Mouse (Mus musculus): ENCODE results near the gene Ppif. TPM values are rescaled to one million over a fixed set of nuclear protein-coding genes. Genes with fewer than 3 reads are reported as not detected.

Ppif gene
- total and polyA plus RNA-seq, 2 experiments from 2014 or later, result 35.0 to 39.7 TPM

DNA sequence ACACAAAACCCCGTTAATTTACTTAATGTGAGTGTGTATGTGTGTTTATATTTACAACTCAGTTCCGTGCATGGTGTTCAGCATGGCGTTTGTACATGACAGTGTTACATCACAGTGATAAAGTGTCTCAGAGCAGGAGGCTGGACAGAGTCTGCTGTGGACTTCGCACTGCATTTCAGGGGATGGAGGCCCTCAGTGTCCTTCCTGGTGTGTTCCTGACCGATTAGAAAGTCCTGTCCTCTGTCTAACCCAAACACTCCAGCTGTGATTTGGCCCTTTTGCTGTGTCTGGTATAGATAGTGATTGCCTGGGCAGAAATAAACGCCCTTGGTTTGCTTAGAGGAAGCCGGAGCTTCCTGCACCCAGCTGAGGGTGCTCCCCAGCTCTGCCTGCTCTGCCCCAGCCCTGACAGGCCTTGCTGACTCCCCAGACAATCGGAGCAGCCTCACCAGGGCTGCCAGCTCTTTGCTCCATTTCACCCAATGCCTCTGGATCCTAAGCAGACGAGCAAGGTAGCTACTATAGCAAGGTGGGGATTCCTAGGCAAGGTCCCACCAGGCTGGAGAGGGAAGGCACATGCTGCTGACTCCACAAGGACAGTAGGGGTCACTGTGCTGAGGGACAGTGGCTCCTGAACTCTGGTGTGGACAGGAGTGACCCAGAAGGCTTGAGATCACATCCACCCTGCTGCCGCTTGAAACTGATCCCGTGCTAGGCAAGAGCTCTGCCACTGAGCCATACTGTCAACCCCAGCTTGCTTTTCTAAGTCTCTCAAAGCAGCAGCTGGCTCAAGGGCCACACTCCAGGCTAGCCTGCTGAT, 51.6 kb downstream of the Ppif start:
- no peaks in the 10 kb centered on the region for H3K9me3 ChIP-seq (ENCODE audit: low read length)
- no peak overlapping the region for H3K27ac ChIP-seq (ENCODE audit: low read depth, low read length)
- no peak for TF ChIP-seq CTCF (IDR thresholded peaks at IDR 0.05; ENCODE audit: low read depth)
- H3K27me3 ChIP-seq (ENCODE audit: insufficient read depth, low read length), result no peaks in the 10 kb centered on the region
- DNase-seq (no peak), ATAC-seq (no peak)
- no peaks in the 10 kb centered on the region for H3K4me1 ChIP-seq (ENCODE audit: insufficient read depth)
- H3K9ac ChIP-seq, result no peak overlapping the region
- WGBS, result 69% methylated on average over 11 of the region's 11 CpGs
- H3K36me3 ChIP-seq (ENCODE audit: insufficient read depth), result no peaks in the 10 kb centered on the region
- H3K4me2 ChIP-seq (ENCODE audit: low read depth), result no peak overlapping the region
- H3K4me3 ChIP-seq (ENCODE audit: low read depth, low read length), result no peak overlapping the region

- Histone ChIP-seq H3K27me3 (ENCODE audit: insufficient read depth, low read length) (no peaks in the 10 kb centered on the region), H3K4me3 (ENCODE audit: low read depth, low read length) (no peak overlapping the region), H3K4me2 (ENCODE audit: low read depth) (no peak overlapping the region), H3K4me1 (ENCODE audit: insufficient read depth) (no peaks in the 10 kb centered on the region), H3K27ac (ENCODE audit: low read depth, low read length) (no peak overlapping the region), H3K36me3 (ENCODE audit: insufficient read depth) (no peaks in the 10 kb centered on the region), H3K9ac (no peak overlapping the region), H3K9me3 (ENCODE audit: low read length) (no peaks in the 10 kb centered on the region)
- DNase-seq, result no peak
- no peak for TF ChIP-seq CTCF (IDR thresholded peaks at IDR 0.05; ENCODE audit: low read depth)
- ATAC-seq, result no peak
- 93% methylated on average over 6 of the region's 6 CpGs for WGBS
Observed at GRCm38 (mm10) chr14:25746371-25746770, 52.4 kb downstream of the Ppif start.

DNA sequence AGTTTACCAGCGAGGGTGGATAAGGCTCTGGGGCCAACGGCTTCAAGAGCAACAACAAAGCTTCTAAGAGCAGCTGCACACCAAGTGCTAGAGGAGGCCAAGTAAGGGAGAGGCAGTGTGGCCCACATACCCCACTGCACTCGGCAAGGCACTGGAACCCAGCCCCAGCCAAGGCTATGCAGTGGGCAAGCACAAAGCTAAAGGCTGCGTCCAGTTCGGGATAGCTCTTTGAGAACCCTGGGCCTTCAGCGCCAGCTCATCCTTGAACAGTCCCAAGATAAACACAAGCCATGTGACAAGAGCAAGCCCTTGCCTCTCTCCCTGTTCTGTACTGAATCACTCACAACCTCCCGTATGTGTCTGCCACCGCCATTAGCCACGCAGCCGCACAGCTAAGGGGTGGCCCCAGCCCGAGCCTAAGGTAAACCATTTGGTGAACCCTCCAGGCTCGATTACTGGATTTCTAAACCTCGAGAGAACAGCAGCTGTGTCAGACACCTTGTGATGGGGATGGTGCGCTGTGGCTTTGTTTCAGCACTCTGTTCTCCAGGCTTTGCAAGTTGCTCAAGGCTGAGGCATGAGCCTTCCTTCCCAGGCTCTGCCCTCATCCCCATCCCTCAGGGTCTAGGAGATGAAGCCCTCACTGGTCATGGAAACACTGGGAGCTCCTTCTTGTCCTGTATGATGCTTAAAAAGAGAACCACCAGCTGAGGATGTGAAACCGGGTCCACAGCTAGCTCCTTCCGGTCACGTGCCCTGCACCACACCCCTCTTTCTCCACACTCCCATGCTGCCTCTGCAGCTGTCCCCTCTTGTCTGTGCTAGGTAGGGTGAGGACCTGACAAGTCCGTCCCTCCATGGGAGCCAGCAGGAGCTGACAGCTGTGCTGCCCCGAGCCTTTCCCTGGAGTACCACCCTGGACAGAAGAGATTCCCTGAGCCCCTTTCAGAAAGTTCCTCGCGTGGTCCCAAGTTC, 53.3 kb downstream of the Ppif start:
- WGBS, result 86% methylated on average over 21 of the region's 21 CpGs
- Histone ChIP-seq H3K9ac (no peak overlapping the region), H3K27me3 (ENCODE audit: insufficient read depth, low read length) (no peaks in the 10 kb centered on the region), H3K9me3 (ENCODE audit: low read length) (no peaks in the 10 kb centered on the region), H3K36me3 (ENCODE audit: insufficient read depth) (no peaks in the 10 kb centered on the region), H3K4me3 (ENCODE audit: low read depth, low read length) (no peak overlapping the region), H3K4me1 (ENCODE audit: insufficient read depth) (no peaks in the 10 kb centered on the region), H3K4me2 (ENCODE audit: low read depth) (no peak overlapping the region), H3K27ac (ENCODE audit: low read depth, low read length) (no peak overlapping the region)
- ATAC-seq (no peak), DNase-seq (no peak)
- TF ChIP-seq CTCF (IDR thresholded peaks at IDR 0.05; ENCODE audit: low read depth), result no peak

DNA sequence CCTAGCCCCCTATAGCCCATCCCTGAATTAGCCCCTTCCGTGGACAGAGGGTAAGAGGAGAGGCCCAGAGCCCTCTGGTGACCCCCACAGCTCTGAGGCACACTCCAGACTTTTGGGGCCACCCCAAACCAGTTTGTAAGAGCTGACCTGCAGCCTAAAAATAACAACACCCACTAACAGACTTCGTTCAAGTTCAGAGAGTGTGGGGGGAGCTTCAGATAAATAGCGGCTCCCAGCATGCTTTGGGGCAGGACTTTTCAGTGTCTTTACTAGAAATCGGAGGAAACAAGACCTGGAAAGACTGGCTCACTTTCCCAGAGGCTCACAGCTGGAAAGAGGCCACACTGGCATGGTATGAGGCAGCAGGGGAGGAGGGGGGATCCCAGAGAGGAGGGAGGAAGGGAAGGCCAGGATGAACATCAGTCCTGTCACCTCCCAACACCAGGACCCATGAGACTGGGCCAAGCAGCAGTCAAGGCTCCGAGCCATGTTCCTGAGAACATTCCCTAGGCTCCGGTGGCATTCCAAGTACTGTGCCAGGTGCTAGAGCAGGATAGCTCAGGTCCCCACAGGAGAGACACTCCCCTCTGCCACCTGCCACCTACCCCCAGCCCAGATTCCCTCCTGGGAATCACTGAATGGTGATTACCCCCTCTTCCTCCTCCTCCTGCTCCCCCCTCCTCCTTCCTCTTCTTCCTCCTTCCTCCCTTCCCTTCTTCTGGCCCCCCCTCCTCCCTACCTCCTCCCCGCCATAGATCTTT, 54.2 kb downstream of the Ppif start:
- no peak for TF ChIP-seq CTCF (IDR thresholded peaks at IDR 0.05; ENCODE audit: low read depth)
- DNase-seq (no peak), ATAC-seq (no peak)
- H3K4me1 ChIP-seq (ENCODE audit: insufficient read depth), result no peaks in the 10 kb centered on the region
- H3K36me3 ChIP-seq (ENCODE audit: insufficient read depth), result no peaks in the 10 kb centered on the region
- H3K9ac ChIP-seq, result no peak overlapping the region
- H3K27me3 ChIP-seq (ENCODE audit: insufficient read depth, low read length), result no peaks in the 10 kb centered on the region
- H3K9me3 ChIP-seq (ENCODE audit: low read length), result no peaks in the 10 kb centered on the region
- no peak overlapping the region for H3K4me2 ChIP-seq (ENCODE audit: low read depth)
- no peak overlapping the region for H3K4me3 ChIP-seq (ENCODE audit: low read depth, low read length)
- 74% methylated on average over 7 of the region's 7 CpGs for WGBS
- no peak overlapping the region for H3K27ac ChIP-seq (ENCODE audit: low read depth, low read length)

DNA sequence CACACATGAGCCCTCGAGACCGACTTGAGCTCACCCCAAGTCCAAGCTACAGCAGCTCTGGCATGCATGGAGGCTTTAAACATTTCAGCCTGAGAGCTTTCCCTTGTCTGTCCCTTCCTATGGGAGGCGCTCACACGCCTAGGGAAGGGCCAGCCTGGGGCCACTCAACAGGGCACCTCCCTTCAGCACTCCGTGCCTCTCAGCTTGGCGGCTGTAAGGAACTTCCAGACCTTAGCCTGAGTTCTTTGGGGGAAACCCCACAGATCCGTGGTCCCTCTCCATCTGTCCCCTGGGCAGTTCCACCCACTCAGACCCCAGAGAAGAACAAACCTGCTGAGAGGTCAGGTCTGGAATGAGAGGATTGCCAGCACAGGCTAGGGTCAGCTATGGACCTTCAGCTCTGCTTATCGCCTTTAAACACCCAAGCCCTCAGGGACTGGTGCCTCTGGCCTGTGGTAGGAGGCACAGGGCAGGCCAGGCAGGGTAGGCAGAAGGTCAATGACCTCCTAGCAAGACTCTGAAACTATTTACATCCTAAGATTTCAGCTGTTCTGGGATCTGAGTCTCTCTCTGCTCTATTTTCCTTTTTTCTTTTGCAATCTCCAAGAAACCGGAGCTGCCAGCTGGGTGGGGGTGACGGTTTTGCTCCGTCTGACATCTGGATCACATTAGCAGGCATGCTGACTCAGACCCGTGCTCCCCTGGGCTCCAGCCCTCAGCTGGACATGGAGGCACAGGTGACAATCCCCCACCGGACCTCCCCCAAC, 55.4 kb downstream of the Ppif start:
- DNase-seq (no peak), ATAC-seq (no peak)
- no peak overlapping the region for H3K9ac ChIP-seq
- no peak overlapping the region for H3K4me3 ChIP-seq (ENCODE audit: low read depth, low read length)
- H3K27ac ChIP-seq (ENCODE audit: low read depth, low read length), result no peak overlapping the region
- H3K27me3 ChIP-seq (ENCODE audit: insufficient read depth, low read length), result no peaks in the 10 kb centered on the region
- H3K36me3 ChIP-seq (ENCODE audit: insufficient read depth), result no peaks in the 10 kb centered on the region
- H3K4me1 ChIP-seq (ENCODE audit: insufficient read depth), result no peaks in the 10 kb centered on the region
- H3K9me3 ChIP-seq (ENCODE audit: low read length), result no peaks in the 10 kb centered on the region
- H3K4me2 ChIP-seq (ENCODE audit: low read depth), result no peak overlapping the region
- WGBS, result 60% methylated on average over 13 of the region's 13 CpGs
- TF ChIP-seq CTCF (IDR thresholded peaks at IDR 0.05; ENCODE audit: low read depth), result no peak

Other genes starting within 250 kb of the Ppif start
- gene Zmiz1, start 235.0 kb upstream of the Ppif start, total RNA-seq (2014; rRNA removed), result 48.5 and 75.6 TPM in 2 replicates
- 27.7 and 38.0 TPM in 2 replicates for gene Zmiz1, start 235.0 kb upstream of the Ppif start, polyA plus RNA-seq (2015; fragmentation: Nextera tagmentation; extraction: Ambion mirVana)
- gene Zcchc24, start 74.9 kb downstream of the Ppif start, total RNA-seq (2014; rRNA removed), result 25.4 and 28.7 TPM in 2 replicates
- 11.1 and 14.7 TPM in 2 replicates for gene Zcchc24, start 74.9 kb downstream of the Ppif start, polyA plus RNA-seq (2015; fragmentation: Nextera tagmentation; extraction: Ambion mirVana)
- 2.0 and 3.0 TPM in 2 replicates for gene Anxa11, start 148.0 kb downstream of the Ppif start, total RNA-seq (2014; rRNA removed)
- gene Anxa11, start 148.0 kb downstream of the Ppif start, polyA plus RNA-seq (2015; fragmentation: Nextera tagmentation; extraction: Ambion mirVana), result 3.7 and 4.2 TPM in 2 replicates
- 2.0 TPM in 1 of 2 replicates, not detected in the other for gene Plac9a, start 208.9 kb downstream of the Ppif start, total RNA-seq (2014; rRNA removed)
- 0.70 TPM in 1 of 2 replicates, not detected in the other for gene Plac9a, start 208.9 kb downstream of the Ppif start, polyA plus RNA-seq (2015; fragmentation: Nextera tagmentation; extraction: Ambion mirVana)
- gene Tmem254a, start 233.5 kb downstream of the Ppif start, total RNA-seq (2014; rRNA removed), result 8.0 and 10.1 TPM in 2 replicates
- gene Tmem254a, start 233.5 kb downstream of the Ppif start, polyA plus RNA-seq (2015; fragmentation: Nextera tagmentation; extraction: Ambion mirVana), result 4.5 and 5.7 TPM in 2 replicates
- gene Cphx1, start 244.2 kb downstream of the Ppif start, total RNA-seq (2014; rRNA removed), result 0.33 TPM in 1 of 2 replicates, not detected in the other
- 0.16 TPM in 1 of 2 replicates, not detected in the other for gene Cphx1, start 244.2 kb downstream of the Ppif start, polyA plus RNA-seq (2015; fragmentation: Nextera tagmentation; extraction: Ambion mirVana)

All from forebrain, postnatal 0 days (tissue).